Mouse (Mus musculus) stomach, embryonic 16.5 days (tissue): ENCODE data around the gene Map1lc3a. TPM values are rescaled to one million over a fixed set of nuclear protein-coding genes. Genes with fewer than 3 reads are reported as not detected.

Experiments used
- ATAC-seq: fragments of 200-750 bp; cut with Nextera tagmentation; 2 replicates; pipeline ENCODE4 v1.8.0; 2017; ENCODE audit warnings: moderate number of reproducible peaks, moderate TSS enrichment; ENCODE audit not compliant: insufficient read depth, low FRiP score
- H3K27ac ChIP-seq: fragments of 300-500 bp; sonication (generic); 2 replicates; pipeline ENCODE4 v1.5.1; 2014; ENCODE audit warnings: low read length
- H3K27me3 ChIP-seq: fragments of 300-500 bp; sonication (generic); 2 replicates; pipeline ENCODE4 v1.6.1; 2014; ENCODE audit warnings: low read length, control low read depth, mixed read lengths; ENCODE audit not compliant: control insufficient read depth, insufficient read depth
- H3K36me3 ChIP-seq: fragments of 300-500 bp; sonication (generic); 2 replicates; pipeline ENCODE4 v1.6.1; 2014; ENCODE audit warnings: low read length; ENCODE audit not compliant: control insufficient read depth, insufficient read depth
- H3K4me1 ChIP-seq: fragments of 300-500 bp; sonication (generic); 2 replicates; pipeline ENCODE4 v1.6.1; 2014; ENCODE audit warnings: low read length, control low read depth, mixed read lengths; ENCODE audit not compliant: control insufficient read depth, insufficient read depth
- H3K4me2 ChIP-seq: fragments of 300-500 bp; sonication (generic); 2 replicates; pipeline ENCODE4 v1.6.1; 2014; ENCODE audit warnings: low read depth, low read length, mixed read lengths
- H3K4me3 ChIP-seq: fragments of 300-500 bp; sonication (generic); replicated peaks from 2 replicates; pipeline ENCODE4 v1.5.1; 2014; ENCODE audit warnings: mild to moderate bottlenecking, low read length
- H3K9ac ChIP-seq: fragments of 300-500 bp; sonication (generic); 2 replicates; pipeline ENCODE4 v1.6.1; 2014; ENCODE audit warnings: low read length
- H3K9me3 ChIP-seq: fragments of 300-500 bp; sonication (generic); replicated peaks from 2 replicates; pipeline ENCODE4 v1.6.1; 2016; ENCODE audit warnings: low read length, control low read depth; ENCODE audit not compliant: control insufficient read depth
- WGBS: fragments of 180-500 bp; shearing (Covaris S2); extraction: QIAGEN DNeasy Blood & Tissue Kit; methylation state at CpG from one replicate; pipeline ENCODE4 v1.1.7; 2014; 5-methylcytosine and 5-hydroxymethylcytosine counted together
- polyA plus RNA-seq: library from polyadenylated mRNA; unstranded; fragments of >200 nt; fragmentation: Nextera tagmentation; extraction: Ambion mirVana; gene quantifications from 2 replicates; pipeline ENCODE4 v1.2.1, GENCODE M21; 2015

The Map1lc3a gene
- polyA plus RNA-seq, result 168 and 206 TPM in 2 replicates

- peak within 1 kb of the TSS; percentile 94 for H3K4me3 ChIP-seq
- no peaks in the 10 kb centered on the region for H3K9me3 ChIP-seq
- H3K9ac ChIP-seq, result peak within 1 kb of the TSS; percentile 95
- ATAC-seq, result peak; percentile 92
- H3K4me1 ChIP-seq, result peaks cover 8% of the 10 kb centered on the region
- H3K27me3 ChIP-seq, result no peaks in the 10 kb centered on the region
- no peaks in the 10 kb centered on the region for H3K36me3 ChIP-seq
- H3K27ac ChIP-seq, result peak within 1 kb of the TSS; percentile 87
- under 1% methylated on average over 47 of the region's 47 CpGs for whole genome bisulfite sequencing
- peak within 1 kb of the TSS; percentile 75 for H3K4me2 ChIP-seq
Measured at GRCm38 (mm10) chr2:155276195-155276594, at the start of gene Map1lc3a. TSS of gene Map1lc3a (plus strand) at chr2:155276297.

GRCm38 (mm10) chr2:155235746-155236361 lies 40.2 kb upstream of the Map1lc3a start:
- ATAC-seq, result peak; percentile 86
- WGBS, result 3% methylated on average over 13 of the region's 13 CpGs
- H3K27ac ChIP-seq, result peak overlapping the region; percentile 82

DNA sequence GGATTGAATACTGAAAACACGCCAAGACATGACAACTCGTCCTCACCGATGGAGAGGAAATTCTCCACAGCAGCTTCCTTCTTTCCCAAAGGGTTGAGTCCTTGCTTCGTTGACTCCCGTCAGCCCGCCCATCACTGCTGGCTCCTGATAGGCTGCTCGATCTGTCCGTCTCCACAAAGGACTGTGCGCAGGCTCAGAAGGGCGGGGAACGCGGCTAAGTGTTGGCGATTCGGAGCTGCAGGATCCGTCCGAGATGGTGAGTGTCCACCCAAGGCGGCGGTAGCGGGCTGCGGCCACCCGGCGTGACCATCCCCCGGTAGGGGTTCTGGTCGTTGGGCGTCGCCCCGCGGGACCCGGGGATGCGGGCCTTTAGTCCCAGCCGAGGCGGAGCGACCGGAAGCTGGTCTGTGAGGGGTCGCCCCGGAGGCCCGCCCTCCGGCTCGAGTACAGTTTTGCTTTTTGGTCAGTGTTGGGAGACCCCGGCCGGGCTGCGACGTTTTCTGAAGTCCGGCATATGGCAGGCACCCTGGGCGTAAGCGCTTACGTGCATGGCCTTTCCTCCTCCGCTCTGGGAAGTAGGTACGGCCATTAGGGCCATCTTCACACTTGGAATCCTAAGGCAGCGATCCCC lies 39.6 kb upstream of the Map1lc3a start, which contains the start of gene Dynlrb1:
Gene Dynlrb1, plus strand, starts transcription at position 172 of the 631 bp plus-strand sequence.
- H3K9ac ChIP-seq, result peak within 1 kb of the TSS; percentile 86
- peak; percentile 99 for ATAC-seq
- peaks cover 14% of the 10 kb centered on the region for H3K4me1 ChIP-seq
- H3K4me2 ChIP-seq, result peak within 1 kb of the TSS; percentile 73
- H3K4me3 ChIP-seq, result peak within 1 kb of the TSS; percentile 83
- H3K27ac ChIP-seq, result peak within 1 kb of the TSS; percentile 82
- H3K36me3 ChIP-seq, result no peaks in the 10 kb centered on the region
- WGBS, result under 1% methylated on average over 50 of the region's 50 CpGs
- no peaks in the 10 kb centered on the region for H3K27me3 ChIP-seq
- H3K9me3 ChIP-seq, result no peaks in the 10 kb centered on the region

More at GRCm38 (mm10) chr2:155235746-155236361, 40.2 kb upstream of the Map1lc3a start:
- H3K27me3 ChIP-seq, result no peaks in the 10 kb centered on the region
- peak overlapping the region; percentile 86 for H3K9ac ChIP-seq
- no peaks in the 10 kb centered on the region for H3K9me3 ChIP-seq
- H3K36me3 ChIP-seq, result no peaks in the 10 kb centered on the region
- H3K4me1 ChIP-seq, result peaks cover 13% of the 10 kb centered on the region
- H3K4me3 ChIP-seq, result peak overlapping the region; percentile 83
- peak overlapping the region; percentile 62 for H3K4me2 ChIP-seq

DNA sequence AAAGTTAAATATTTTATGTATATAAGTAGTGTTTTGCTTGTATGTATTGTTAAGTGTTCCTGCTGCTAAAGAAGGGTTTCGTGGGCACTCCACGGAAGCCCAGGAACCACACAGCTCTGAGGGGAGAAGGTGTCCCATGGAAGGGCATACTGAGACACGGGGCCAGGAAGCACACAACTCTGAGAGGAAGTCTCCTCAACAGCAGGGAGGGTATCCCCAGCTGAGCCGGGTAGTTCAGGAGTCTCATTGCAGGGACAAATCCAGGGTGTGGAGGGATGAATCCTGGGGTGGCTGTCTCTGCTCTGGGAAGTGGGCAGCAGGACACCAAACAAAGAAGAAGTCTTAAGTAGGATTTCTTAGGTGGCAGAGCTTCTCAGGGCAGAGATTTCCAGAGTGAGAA lies 38.8 kb upstream of the Map1lc3a start:
- H3K9ac ChIP-seq, result peak overlapping the region; percentile 86
- H3K4me2 ChIP-seq, result peak overlapping the region; percentile 73
- ATAC-seq, result no peak
- no peaks in the 10 kb centered on the region for H3K27me3 ChIP-seq
- 10% methylated on average over 4 of the region's 4 CpGs for WGBS
- peak overlapping the region; percentile 83 for H3K4me3 ChIP-seq
- no peaks in the 10 kb centered on the region for H3K36me3 ChIP-seq
- no peaks in the 10 kb centered on the region for H3K9me3 ChIP-seq
- H3K27ac ChIP-seq, result peak overlapping the region; percentile 82; the same call in 1 of the 2 replicates
- H3K4me1 ChIP-seq, result peaks cover 14% of the 10 kb centered on the region

DNA sequence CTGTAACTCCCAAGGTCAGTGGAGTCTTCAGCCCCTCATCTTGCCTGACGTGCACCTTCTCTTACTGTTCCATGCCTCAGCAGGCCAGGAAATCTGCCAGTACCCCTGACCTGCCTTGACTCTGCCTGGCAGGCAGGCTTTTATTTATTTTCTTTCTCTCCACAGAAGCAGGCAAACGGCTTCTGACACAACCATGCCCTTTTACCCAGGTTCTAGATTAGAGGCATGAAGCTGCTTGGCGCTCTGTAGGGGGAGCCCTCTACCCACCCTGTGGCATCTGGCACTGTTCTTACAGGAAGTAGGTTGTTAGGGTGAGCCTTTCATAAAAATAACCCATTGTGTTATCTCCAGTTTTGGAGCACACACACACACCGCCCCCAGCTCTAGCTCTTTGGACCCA lies 35.2 kb upstream of the Map1lc3a start:
- no peaks in the 10 kb centered on the region for H3K27me3 ChIP-seq
- no peak overlapping the region for H3K9ac ChIP-seq
- H3K36me3 ChIP-seq, result peaks cover 9% of the 10 kb centered on the region
- no peak overlapping the region for H3K4me3 ChIP-seq
- 67% methylated on average over 4 of the region's 4 CpGs for WGBS
- H3K4me1 ChIP-seq, result peaks cover 14% of the 10 kb centered on the region
- no peak overlapping the region for H3K4me2 ChIP-seq
- H3K27ac ChIP-seq, result no peak overlapping the region
- H3K9me3 ChIP-seq, result no peaks in the 10 kb centered on the region
- ATAC-seq, result no peak

DNA sequence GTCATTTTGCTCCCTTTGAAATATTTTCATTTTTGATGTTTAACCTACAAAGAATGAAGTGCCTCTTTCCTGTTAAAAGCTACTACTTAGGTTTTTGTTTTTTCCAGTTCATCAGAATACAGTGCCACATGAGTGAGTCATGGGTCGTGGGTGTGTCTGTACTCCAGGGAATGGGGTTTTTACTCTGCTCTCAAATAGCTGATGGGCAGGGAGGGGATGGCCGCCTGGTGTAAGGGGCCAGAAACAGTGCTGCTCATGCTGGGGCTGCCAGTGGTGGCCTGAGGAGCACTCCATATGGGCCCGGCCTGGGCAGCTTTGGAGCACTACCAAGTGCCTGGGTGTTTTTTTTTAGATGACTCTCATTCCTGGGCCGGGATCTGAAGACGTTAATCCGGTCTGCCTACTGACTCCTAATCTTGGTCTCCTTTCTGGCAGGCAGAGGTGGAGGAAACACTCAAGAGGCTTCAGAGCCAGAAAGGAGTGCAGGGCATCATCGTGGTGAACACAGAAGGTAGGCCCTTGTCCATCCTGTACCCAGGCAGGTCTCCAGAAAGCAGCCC lies 33.7 kb upstream of the Map1lc3a start:
- ATAC-seq, result no peak; the same call in 1 of the 2 replicates
- Histone ChIP-seq H3K9me3 (no peaks in the 10 kb centered on the region), H3K27me3 (no peaks in the 10 kb centered on the region), H3K4me2 (no peak overlapping the region), H3K4me3 (no peak overlapping the region), H3K36me3 (peaks cover 17% of the 10 kb centered on the region), H3K4me1 (peaks cover 12% of the 10 kb centered on the region), H3K27ac (no peak overlapping the region), H3K9ac (no peak overlapping the region)
- 79% methylated on average over 7 of the region's 7 CpGs for WGBS

GRCm38 (mm10) chr2:155246231-155246630 lies 29.9 kb upstream of the Map1lc3a start:
- Histone ChIP-seq H3K9ac (no peak overlapping the region), H3K4me2 (no peak overlapping the region), H3K4me1 (no peaks in the 10 kb centered on the region), H3K9me3 (no peaks in the 10 kb centered on the region), H3K27ac (no peak overlapping the region), H3K27me3 (no peaks in the 10 kb centered on the region), H3K36me3 (peaks cover 45% of the 10 kb centered on the region), H3K4me3 (no peak overlapping the region)
- 91% methylated on average over 4 of the region's 4 CpGs for WGBS
- no peak for ATAC-seq

DNA sequence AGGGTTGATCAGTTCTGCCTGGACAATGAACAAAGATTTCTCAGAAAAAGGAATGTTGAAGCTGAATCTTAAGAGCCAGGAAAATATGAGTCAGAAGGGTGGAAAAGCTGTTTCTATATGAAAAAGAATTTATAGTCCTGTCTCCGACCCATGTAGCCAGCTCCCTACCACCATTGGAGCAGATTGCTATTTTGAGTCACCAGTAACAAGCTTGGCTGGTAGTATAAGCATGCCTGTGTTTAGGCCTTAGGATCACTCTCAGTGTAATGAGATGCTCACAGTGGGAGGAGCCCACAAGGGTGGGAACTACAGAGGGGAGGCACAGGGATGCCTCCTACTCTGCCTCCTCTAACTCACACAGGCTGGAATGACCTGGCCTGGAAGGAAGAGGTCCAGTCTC lies 27.9 kb upstream of the Map1lc3a start:
- no peak overlapping the region for H3K9ac ChIP-seq
- no peaks in the 10 kb centered on the region for H3K9me3 ChIP-seq
- no peak overlapping the region for H3K4me2 ChIP-seq
- no peak overlapping the region for H3K27ac ChIP-seq
- peaks cover 45% of the 10 kb centered on the region for H3K36me3 ChIP-seq
- 94% methylated on average over 1 of the region's 1 CpGs for WGBS
- H3K4me3 ChIP-seq, result no peak overlapping the region
- no peaks in the 10 kb centered on the region for H3K27me3 ChIP-seq
- H3K4me1 ChIP-seq, result no peaks in the 10 kb centered on the region
- no peak for ATAC-seq

DNA sequence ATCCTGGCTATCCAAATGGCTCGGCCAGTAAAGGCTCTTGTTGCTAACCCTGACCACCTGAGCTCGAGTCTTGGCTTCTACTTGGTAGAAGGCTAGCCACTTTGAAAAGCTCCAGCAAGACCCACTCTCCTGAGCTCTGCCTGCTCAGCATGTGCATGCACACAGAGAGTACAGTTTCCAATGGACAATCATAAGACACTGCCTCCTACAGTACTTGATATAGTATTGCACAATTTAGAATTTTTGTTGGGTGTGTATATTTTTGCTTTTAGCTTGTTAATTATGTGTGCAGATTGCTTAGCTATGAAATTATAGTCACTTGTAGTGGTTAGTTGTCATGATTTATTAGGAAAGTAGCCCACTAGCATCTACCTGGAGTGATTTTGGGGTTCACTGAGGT lies 27.4 kb upstream of the Map1lc3a start:
- H3K4me3 ChIP-seq, result no peak overlapping the region
- no peak overlapping the region for H3K9ac ChIP-seq
- no peaks in the 10 kb centered on the region for H3K4me1 ChIP-seq
- no peaks in the 10 kb centered on the region for H3K9me3 ChIP-seq
- no peaks in the 10 kb centered on the region for H3K27me3 ChIP-seq
- no peak overlapping the region for H3K27ac ChIP-seq
- WGBS, result 82% methylated on average over 2 of the region's 2 CpGs
- no peak overlapping the region for H3K4me2 ChIP-seq
- peaks cover 45% of the 10 kb centered on the region for H3K36me3 ChIP-seq
- no peak for ATAC-seq
